Mouse (Mus musculus) heart, postnatal 0 days (tissue): ENCODE measurements at regions not wholly inside any gene's neighbourhood (a gene's known extent, or its start where the extent isn't known, plus 50 kb on each side); places are given as distances from the start of the nearest gene placed in this dataset.

ENCODE experiments used
- CTCF ChIP-seq: IDR thresholded peaks from 2 replicates; pipeline ENCODE4 v1.5.1; 2016; ENCODE audit warnings: antibody characterized with exemption, control low read depth, low read depth
- EP300 ChIP-seq: IDR thresholded peaks from 2 replicates; pipeline ENCODE4 v1.6.1; 2016; ENCODE audit warnings: antibody characterized with exemption, low read depth

DNA sequence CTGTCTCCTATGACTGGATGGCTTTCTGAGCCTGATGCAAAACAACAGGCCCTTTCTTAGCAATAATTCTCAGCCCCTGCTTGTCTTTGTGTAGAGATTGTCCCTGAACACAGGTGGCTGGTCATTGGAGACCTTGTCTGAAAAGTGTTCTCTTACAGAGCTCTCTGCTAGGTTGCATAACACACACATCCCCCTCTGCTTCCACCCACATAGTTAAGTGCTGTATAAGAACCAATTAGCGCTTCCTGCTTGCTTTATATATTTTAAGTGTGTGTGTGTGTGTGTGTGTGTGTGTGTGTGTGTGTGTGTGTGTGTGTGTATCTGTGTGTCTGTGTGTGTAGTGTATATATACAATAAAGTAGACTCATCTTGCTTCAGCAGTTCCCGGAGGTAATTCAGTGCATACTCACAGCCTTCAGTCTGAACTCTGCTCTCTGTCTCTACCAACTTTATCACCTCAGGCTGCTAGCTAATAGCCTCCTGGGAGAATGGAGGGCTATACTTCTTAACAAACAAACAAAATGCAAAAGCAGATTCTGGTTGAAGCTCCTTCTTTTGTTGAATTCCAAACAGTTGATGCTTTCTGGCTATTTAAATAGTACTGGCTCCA lies 468.8 kb upstream of the Cntn5 start:
- TF ChIP-seq EP300 (no peak), CTCF (no peak)
